Mouse (Mus musculus): ENCODE measurements around the gene Dbil5.

Gene Dbil5

GRCm38 (mm10) chr11:76225051-76225450 is 7.6 kb downstream of the Dbil5 start:
- DNase-seq (ENCODE audit: low read depth, low spot score), result peak; percentile 55

- no peak for DNase-seq (ENCODE audit: low read depth, low spot score)
Measured at GRCm38 (mm10) chr11:76236136-76236535, 18.7 kb downstream of the Dbil5 start.

DNA sequence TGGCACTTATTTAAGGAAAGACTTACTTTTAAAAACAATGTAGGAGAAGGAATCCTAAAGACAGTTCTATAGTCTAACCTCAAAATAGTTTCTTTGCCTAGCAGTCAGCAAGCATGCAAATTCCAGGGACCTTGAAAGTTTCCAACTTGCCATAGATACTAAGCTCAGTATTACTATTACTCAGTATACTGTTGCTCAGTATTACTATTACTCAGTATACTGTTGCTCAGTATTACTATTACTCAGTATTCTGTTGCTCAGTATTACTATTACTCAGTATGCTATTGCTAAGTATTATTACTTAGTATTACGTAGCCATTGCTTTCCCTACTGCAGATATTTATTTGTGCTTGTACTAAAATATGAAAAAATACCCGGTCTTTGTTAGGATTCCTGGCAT is 22.3 kb downstream of the Dbil5 start:
- no peak for DNase-seq (ENCODE audit: low read depth, low spot score)

DNA sequence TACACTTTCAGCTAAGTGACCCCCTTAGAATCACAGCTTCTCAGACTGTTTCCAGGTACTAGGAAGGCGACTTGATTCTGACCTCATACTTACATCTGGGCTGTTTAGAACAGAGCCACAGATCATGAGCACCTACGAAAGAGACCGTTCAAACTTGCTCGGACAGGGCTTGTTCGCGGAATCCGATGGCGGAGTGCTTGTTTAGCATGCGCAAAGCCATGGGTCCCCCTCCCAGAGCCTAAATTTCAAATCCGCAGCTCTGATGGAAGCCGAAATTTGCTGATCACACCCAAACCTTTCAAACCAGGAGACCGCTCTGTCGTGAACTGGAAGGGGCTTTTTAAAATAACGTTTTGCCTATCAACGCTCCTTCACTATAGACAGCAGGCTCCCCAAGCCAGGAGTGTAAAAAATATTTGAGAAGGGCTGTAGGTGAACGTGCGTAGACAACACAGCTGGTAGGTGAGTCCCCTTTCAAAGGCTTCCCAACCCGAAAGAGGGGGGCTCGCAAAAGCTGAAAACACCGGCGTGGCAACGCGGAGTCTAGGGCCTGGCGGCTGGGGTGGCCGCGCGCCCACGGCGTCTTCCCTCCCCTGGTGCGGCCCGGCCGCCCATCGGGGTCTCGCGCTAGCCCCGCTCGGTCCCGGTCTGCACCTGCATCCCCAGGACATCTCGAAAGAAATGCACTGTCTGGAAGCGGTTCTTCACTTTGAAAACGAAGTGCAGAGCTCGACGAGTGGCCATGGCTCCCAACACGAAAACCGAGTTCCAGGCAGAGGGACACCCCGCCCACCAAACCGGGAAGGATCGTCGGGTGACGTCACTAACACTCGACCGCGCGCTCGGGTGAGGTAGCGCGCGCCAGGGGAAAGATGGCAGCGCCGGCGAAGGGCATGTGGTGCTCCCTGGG is 25.7 kb downstream of the Dbil5 start, which contains the start of the genes Mrm3 and Glod4:
Gene Mrm3, plus strand, starts transcription at position 815 of the 910 bp plus-strand sequence.
Gene Glod4, minus strand, starts transcription at position 825 of the 910 bp plus-strand sequence.
- DNase-seq (ENCODE audit: low read depth, low spot score), result peak; percentile 95

DNA sequence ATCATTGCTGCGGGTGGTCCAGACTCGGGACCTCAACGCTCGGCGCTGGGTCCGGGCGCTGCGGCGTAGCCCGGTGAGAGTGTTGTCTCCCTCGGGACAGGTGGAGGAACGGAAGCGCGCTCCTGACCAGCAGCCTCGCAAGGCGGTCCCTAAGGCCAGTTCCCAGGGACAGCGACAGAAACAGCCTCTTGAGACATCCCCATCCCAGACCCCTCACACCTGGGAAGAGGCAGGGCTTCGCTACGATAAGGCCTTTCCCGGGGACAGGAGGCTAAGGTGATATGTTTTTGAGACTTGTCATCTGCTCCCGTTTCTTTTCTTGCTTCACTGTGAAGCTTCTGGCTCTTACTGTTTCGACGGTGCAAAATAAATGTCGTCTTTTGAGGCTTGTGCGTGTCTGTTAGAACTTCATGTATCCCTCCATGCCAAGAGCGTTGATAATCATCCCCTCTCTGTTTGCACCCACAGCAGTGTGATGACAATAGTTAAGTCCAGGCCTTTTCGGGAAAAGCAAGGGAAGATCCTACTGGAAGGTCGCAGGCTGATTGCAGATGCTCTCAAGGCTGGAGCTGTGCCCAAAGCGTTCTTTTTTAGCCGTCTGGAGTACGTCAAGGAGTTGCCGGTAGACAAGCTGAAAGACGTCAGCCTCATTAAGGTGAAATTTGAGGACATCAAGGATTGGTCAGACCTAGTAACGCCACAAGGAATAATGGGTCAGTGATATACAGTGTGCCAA is 26.6 kb downstream of the Dbil5 start:
- no peak for DNase-seq (ENCODE audit: low read depth, low spot score)

DNA sequence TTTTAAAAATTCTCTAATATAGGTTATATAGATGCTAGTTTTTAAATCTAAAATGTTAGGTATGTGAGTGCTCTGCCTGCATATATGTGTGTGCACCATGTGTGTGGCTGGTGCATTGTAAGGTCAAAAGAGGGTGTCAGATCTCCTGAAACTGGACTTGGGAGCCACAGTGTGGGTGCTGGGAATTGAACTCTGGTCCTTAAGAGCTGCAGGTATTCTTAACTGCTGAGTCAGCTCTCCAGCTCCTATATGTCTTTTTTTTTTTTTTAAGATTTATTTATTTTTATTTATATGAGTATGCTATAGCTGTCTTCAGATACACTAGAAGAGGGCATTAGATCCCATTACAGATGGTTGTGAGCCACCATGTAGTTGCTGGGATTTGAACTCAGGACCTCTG is 29.0 kb downstream of the Dbil5 start:
- DNase-seq (ENCODE audit: low read depth, low spot score), result no peak

GRCm38 (mm10) chr11:76247239-76247638 is 29.8 kb downstream of the Dbil5 start:
- peak; percentile 61 for DNase-seq (ENCODE audit: low read depth, low spot score)

DNA sequence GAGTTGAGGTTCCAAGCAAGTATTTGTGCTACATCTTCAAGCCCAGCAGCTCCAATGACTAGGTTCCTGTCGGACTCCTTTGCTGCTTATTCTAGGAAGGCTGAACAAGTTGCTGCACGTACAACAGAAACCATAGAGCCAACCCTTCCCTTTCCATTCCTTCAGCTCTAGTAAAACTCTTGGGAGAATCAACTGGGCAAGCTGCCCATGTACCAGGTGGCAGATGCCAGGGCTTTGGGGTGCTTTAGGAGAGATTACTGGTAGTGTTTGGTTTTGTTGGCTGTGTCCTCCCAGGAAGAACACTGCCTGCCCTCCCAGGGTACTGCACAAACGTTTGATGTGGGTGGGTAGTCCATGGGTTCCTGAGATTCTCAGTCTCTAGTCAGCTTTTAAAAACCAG is 34.6 kb downstream of the Dbil5 start:
- no peak for DNase-seq (ENCODE audit: low read depth, low spot score)

GRCm38 (mm10) chr11:76253145-76253917 is 35.9 kb downstream of the Dbil5 start:
- peak; percentile 76 for DNase-seq (ENCODE audit: low read depth, low spot score)

DNA sequence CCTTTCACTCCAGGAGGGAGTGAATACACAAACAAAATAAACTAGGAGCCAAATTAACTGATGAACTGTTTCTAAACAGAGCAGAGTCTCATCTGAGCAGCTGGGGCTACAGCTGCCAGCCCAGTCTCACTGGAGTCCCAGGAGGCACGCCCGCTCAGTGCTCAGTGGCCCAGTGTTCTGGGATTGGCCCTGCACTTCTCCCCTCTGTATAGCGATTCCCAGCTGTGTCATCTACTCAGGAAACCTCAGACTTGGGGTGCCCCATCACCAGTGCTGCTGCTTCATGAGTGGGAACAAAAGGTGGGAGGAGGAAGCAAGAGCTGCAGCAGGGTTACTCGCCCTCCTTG is 36.5 kb downstream of the Dbil5 start:
- no peak for DNase-seq (ENCODE audit: low read depth, low spot score)

DNA sequence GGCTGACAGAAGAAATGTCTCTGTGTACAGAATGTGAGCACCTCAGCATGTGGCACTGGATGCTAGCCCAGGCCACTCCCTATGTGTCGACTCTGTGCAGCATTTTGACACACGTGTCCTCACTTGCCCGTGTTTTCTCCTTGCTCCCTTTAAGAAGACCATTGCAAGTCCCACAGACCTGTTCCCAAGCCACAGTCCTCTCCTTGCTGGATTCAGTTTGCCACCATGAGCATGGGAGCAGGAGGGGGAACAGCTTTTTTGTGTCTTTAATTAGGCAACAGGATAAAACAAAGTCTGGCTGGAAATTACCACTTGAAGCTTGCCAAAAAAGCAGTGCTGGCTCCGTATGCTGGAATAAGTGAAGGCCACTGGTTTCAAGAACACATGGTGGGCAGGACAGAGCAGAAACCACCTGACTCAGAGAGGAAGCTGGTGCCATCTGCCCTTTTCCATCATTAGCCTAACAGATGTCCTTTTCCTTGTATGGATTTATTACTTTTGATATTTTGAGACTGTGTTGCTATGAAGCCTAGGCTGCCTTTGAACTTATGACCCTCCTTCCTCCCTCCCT is 38.1 kb downstream of the Dbil5 start:
- no peak for DNase-seq (ENCODE audit: low read depth, low spot score)

- no peak for DNase-seq (ENCODE audit: low read depth, low spot score)
Measured at GRCm38 (mm10) chr11:76256129-76256528, 38.7 kb downstream of the Dbil5 start.

DNA sequence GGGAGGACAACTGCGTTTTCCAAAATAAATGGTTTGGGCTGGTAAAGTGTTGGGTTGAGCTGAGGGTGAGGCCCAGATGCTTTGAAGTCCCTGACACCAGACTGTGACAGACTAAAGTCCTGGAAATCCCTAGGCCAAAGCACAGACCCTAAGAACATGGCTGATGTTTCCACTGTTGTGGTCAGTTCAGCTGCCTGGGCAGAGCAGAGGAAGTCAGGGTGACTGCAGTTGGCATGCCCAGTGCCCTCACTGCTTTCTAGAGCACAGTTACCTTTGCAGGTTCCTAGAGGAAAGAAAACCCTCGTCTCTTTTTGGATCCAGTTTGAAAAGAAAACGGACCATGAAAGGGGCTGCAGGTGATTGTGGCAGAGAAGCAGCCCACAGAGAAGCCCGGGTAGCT is 40.0 kb downstream of the Dbil5 start:
- DNase-seq (ENCODE audit: low read depth, low spot score), result no peak

- DNase-seq (ENCODE audit: low read depth, low spot score), result peak; percentile 64
Measured at GRCm38 (mm10) chr11:76258511-76258910, 41.1 kb downstream of the Dbil5 start.

GRCm38 (mm10) chr11:76260208-76261050 is 43.0 kb downstream of the Dbil5 start:
- DNase-seq (ENCODE audit: low read depth, low spot score), result no peak

DNA sequence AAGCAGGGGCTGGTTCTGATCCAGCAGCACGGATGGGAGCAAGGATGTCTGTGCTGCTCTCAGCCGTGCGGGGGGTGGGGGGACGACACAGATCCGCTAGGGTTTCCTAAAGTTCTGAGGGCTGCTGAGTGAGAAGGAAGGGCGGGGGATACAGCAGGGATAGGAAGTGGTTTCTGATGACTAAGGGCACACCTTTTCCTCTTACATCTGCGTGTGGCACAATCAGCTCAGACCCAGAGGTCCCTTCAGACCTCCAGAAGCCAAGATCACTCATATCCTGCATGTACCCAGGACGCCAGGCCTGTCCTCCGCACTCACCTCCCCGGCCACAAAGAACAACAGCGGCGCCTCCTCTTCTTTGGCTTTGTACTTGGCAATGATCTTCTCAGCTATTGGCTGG is 43.8 kb downstream of the Dbil5 start:
- DNase-seq (ENCODE audit: low read depth, low spot score), result no peak

- DNase-seq (ENCODE audit: low read depth, low spot score), result peak; percentile 39
Measured at GRCm38 (mm10) chr11:76262611-76263351, 45.4 kb downstream of the Dbil5 start.

DNA sequence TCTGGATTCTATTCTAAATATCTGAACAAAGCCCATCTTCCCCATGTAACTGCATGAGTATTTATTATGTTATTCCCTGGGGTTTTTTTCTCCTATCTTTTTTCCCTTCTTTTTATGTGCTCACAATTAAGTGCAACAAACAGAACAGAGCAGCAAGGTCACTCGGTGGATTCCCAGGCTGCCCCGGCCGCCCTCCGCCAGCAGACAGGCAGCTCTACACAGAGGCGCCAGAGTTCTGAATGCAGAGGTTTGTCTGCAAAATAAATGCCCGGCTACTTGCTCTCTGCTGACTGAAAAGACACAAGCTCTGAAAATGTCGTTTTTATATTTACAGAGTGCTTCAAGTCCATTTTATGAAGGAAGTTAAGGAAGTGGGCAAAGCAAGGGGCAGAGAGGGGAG is 50.1 kb downstream of the Dbil5 start:
- DNase-seq (ENCODE audit: low read depth, low spot score), result no peak

DNA sequence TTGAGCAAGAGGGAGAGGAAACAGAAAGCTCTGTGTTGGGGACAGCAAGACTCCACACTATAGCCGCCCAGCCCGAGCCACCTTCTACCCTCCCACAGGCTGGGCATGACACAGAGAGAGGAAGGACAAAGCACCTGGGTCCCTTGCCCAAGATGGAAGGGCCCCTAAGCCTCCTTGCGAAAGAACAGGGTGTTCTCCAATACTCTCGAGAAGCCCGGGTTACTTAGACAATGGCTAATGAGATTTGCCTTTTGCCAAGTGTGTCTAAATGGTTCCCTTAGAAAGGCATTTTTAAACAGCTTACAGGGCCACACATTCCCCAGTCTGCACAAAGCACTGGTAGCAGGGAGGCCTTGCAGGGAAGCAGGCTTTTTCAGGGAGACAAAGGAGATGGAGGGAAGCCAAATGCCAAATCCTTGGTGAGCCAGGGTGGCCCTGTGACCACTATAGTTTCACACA is 50.6 kb downstream of the Dbil5 start:
- no peak for DNase-seq (ENCODE audit: low read depth, low spot score)
